Mouse (Mus musculus) C2C12 (cell line): ENCODE results near the gene Taok1. TPM values are rescaled to one million over a fixed set of nuclear protein-coding genes. Genes with fewer than 3 reads are reported as not detected.

ENCODE experiments used
- H3K27me3 ChIP-seq: one replicate; pipeline ENCODE4 v1.6.1; 2011; ENCODE audit not compliant: control insufficient read depth, insufficient read depth, insufficient read length
- H3K36me3 ChIP-seq: one replicate; pipeline ENCODE4 v1.6.1; 2011; ENCODE audit not compliant: control insufficient read depth, insufficient read depth
- H3K4me3 ChIP-seq: one replicate; pipeline ENCODE4 v1.5.1; 2011; ENCODE audit warnings: mild to moderate bottlenecking, control low read depth; ENCODE audit not compliant: poor library complexity, insufficient read depth, severe bottlenecking
- H3K79me2 ChIP-seq: one replicate; pipeline ENCODE4 v1.6.1; 2011; ENCODE audit not compliant: control insufficient read depth, insufficient read depth
- H3K79me3 ChIP-seq: one replicate; pipeline ENCODE4 v1.6.1; 2011; ENCODE audit warnings: low read depth, control low read depth
- H3ac ChIP-seq: one replicate; pipeline ENCODE3; 2011; ENCODE audit warnings: low read depth; ENCODE audit not compliant: control insufficient read depth, insufficient read length
- CEBPB ChIP-seq: IDR thresholded peaks from one replicate; pipeline ENCODE4 v1.6.1; 2011; ENCODE audit warnings: low read depth, mild to moderate bottlenecking, control low read depth, moderate library complexity
- CTCF ChIP-seq: IDR thresholded peaks from one replicate; pipeline ENCODE4 v1.5.1; 2011; ENCODE audit not compliant: control insufficient read depth, insufficient read depth, insufficient read length
- FOSL1 ChIP-seq: IDR thresholded peaks from one replicate; pipeline ENCODE4 v1.8.0; 2011; ENCODE audit warnings: mild to moderate bottlenecking, low read length; ENCODE audit not compliant: poor library complexity, insufficient read depth, severe bottlenecking
- MAX ChIP-seq: IDR thresholded peaks from one replicate; pipeline ENCODE4 v1.6.1; 2011; ENCODE audit warnings: mild to moderate bottlenecking, control low read depth
- MYOD1 ChIP-seq: IDR thresholded peaks from one replicate; pipeline ENCODE4 v1.6.1; 2011; ENCODE audit warnings: low read depth; ENCODE audit not compliant: control insufficient read depth, insufficient read length
- MYOG ChIP-seq: IDR thresholded peaks from one replicate; pipeline ENCODE4 v1.6.1; 2011; ENCODE audit not compliant: control insufficient read depth, insufficient read length; ENCODE audit errors: extremely low read depth
- USF1 ChIP-seq: IDR thresholded peaks from one replicate; pipeline ENCODE4 v1.6.1; 2011; ENCODE audit warnings: low read depth, mild to moderate bottlenecking, control low read depth, moderate library complexity
- polyA plus RNA-seq: library from polyadenylated mRNA; unstranded; fragments of >200 nt; fragmentation: generic; extraction: Trizol; gene quantifications from one replicate; pipeline ENCODE4 v1.2.1, GENCODE M21; 2012; ENCODE audit warnings: missing spikeins

Taok1 gene
- polyA plus RNA-seq, 1 experiment, result 5.1 TPM

DNA sequence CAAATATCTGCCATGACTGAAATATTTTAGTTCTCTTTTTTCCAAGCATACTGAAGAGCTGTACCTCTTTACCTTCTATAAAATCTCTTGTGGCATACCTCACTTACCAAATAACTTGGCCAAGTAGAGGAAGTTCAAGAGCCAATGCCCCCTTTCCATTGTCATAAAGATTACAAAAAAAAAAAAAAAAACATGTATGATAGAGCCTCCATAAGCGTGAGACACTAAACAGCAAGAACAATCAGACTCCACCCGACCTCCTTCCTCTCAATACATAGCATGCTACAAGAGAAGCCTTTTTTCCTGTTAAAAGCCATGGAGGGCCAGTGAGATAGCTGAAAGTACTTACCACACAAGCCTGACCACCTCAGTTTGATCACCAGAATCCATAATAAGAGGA is 16.2 kb downstream of the Taok1 start:
- H3K79me2 ChIP-seq, result peaks cover 99% of the 10 kb centered on the region
- TF ChIP-seq USF1, result no peak
- TF ChIP-seq CTCF, result no peak
- TF ChIP-seq MYOD1, result no peak
- no peak for TF ChIP-seq CEBPB
- TF ChIP-seq MYOG, result no peak
- TF ChIP-seq FOSL1, result no peak
- no peak for TF ChIP-seq MAX
- no peak overlapping the region for H3K4me3 ChIP-seq
- no peaks in the 10 kb centered on the region for H3K27me3 ChIP-seq
- H3ac ChIP-seq, result no peak overlapping the region
- peaks cover 44% of the 10 kb centered on the region for H3K36me3 ChIP-seq
- peaks cover 86% of the 10 kb centered on the region for H3K79me3 ChIP-seq

- H3K79me2 ChIP-seq, result peaks cover 98% of the 10 kb centered on the region
- H3K27me3 ChIP-seq, result no peaks in the 10 kb centered on the region
- no peak for TF ChIP-seq FOSL1
- no peak for TF ChIP-seq CEBPB
- TF ChIP-seq MAX, result no peak
- no peak for TF ChIP-seq MYOD1
- TF ChIP-seq USF1, result no peak
- TF ChIP-seq CTCF, result no peak
- TF ChIP-seq MYOG, result no peak
- H3K36me3 ChIP-seq, result peaks cover 38% of the 10 kb centered on the region
- peaks cover 82% of the 10 kb centered on the region for H3K79me3 ChIP-seq
- no peak overlapping the region for H3ac ChIP-seq
- H3K4me3 ChIP-seq, result no peak overlapping the region
These were observed 16.8 kb downstream of the Taok1 start for GRCm38 (mm10) chr11:77590801-77591200.

- no peak overlapping the region for H3K4me3 ChIP-seq
- H3K27me3 ChIP-seq, result no peaks in the 10 kb centered on the region
- TF ChIP-seq MAX (no peak), MYOD1 (no peak), CEBPB (no peak), USF1 (no peak), MYOG (no peak), FOSL1 (no peak)
- H3K79me2 ChIP-seq, result peaks cover 62% of the 10 kb centered on the region
- peaks cover 64% of the 10 kb centered on the region for H3K36me3 ChIP-seq
- peaks cover 38% of the 10 kb centered on the region for H3K79me3 ChIP-seq
- H3ac ChIP-seq, result no peak overlapping the region
These were observed 22.4 kb downstream of the Taok1 start for GRCm38 (mm10) chr11:77585201-77585600.

GRCm38 (mm10) chr11:77545261-77545660 is 62.4 kb downstream of the Taok1 start:
- no peaks in the 10 kb centered on the region for H3K27me3 ChIP-seq
- peaks cover 96% of the 10 kb centered on the region for H3K36me3 ChIP-seq
- no peak overlapping the region for H3ac ChIP-seq
- H3K4me3 ChIP-seq, result no peak overlapping the region
- H3K79me3 ChIP-seq, result no peaks in the 10 kb centered on the region
- TF ChIP-seq MYOD1 (no peak), CTCF (no peak)
- H3K79me2 ChIP-seq, result no peaks in the 10 kb centered on the region

GRCm38 (mm10) chr11:77532202-77532846 is 75.3 kb downstream of the Taok1 start:
- peaks cover 57% of the 10 kb centered on the region for H3K36me3 ChIP-seq
- TF ChIP-seq CTCF (no peak), CEBPB (no peak), MAX (no peak), MYOG (no peak), FOSL1 (no peak), MYOD1 (no peak), USF1 (no peak)
- H3K4me3 ChIP-seq, result no peak overlapping the region
- no peaks in the 10 kb centered on the region for H3K79me3 ChIP-seq
- no peak overlapping the region for H3ac ChIP-seq
- H3K27me3 ChIP-seq, result no peaks in the 10 kb centered on the region
- H3K79me2 ChIP-seq, result no peaks in the 10 kb centered on the region

- no peaks in the 10 kb centered on the region for H3K79me2 ChIP-seq
- H3ac ChIP-seq, result no peak overlapping the region
- H3K79me3 ChIP-seq, result no peaks in the 10 kb centered on the region
- TF ChIP-seq CEBPB (no peak), MYOG (no peak), MAX (no peak), USF1 (no peak), MYOD1 (no peak), CTCF (no peak), FOSL1 (no peak)
- H3K27me3 ChIP-seq, result no peaks in the 10 kb centered on the region
- H3K4me3 ChIP-seq, result no peak overlapping the region
- peaks cover 42% of the 10 kb centered on the region for H3K36me3 ChIP-seq
These were observed 76.8 kb downstream of the Taok1 start for GRCm38 (mm10) chr11:77530862-77531261.
